Mouse (Mus musculus) heart, postnatal 0 days (tissue): ENCODE data around the gene Gm8356.
"Not testable (repeated sequence)": the region's sequence is repeated elsewhere in the genome, so short reads cannot be mapped to it uniquely, and the experiment has no call there.

Experiments
- CTCF ChIP-seq: IDR thresholded peaks from 2 replicates; pipeline ENCODE4 v1.5.1; 2016; ENCODE audit warnings: antibody characterized with exemption, control low read depth, low read depth
- EP300 ChIP-seq: IDR thresholded peaks from 2 replicates; pipeline ENCODE4 v1.6.1; 2016; ENCODE audit warnings: antibody characterized with exemption, low read depth

GRCm38 (mm10) chr14:6485541-6485940, 51.5 kb downstream of the Gm8356 start:
- not testable (repeated sequence) for TF ChIP-seq CTCF, EP300
